Mouse (Mus musculus) kidney, postnatal 0 days (tissue): ENCODE measurements around the gene Crebl2. TPM values are rescaled to one million over a fixed set of nuclear protein-coding genes. Genes with fewer than 3 reads are reported as not detected.

Experiments used
- ATAC-seq: fragments of 200-750 bp; cut with Nextera tagmentation; replicated peaks from 2 replicates; pipeline ENCODE4 v1.8.0; 2017; ENCODE audit warnings: low read depth, moderate number of reproducible peaks, moderate TSS enrichment, moderate library complexity; ENCODE audit not compliant: low FRiP score
- DNase-seq: peaks from one replicate; pipeline ENCODE4 v3.0.0-alpha.2; 2016; ENCODE audit warnings: low spot score
- H3K27ac ChIP-seq: fragments of 300-500 bp; sonication (generic); 2 replicates; pipeline ENCODE4 v1.5.1; 2014; ENCODE audit warnings: mild to moderate bottlenecking
- H3K27me3 ChIP-seq: fragments of 300-500 bp; sonication (generic); 2 replicates; pipeline ENCODE4 v1.6.1; 2014; ENCODE audit warnings: low read length, mixed read lengths; ENCODE audit not compliant: insufficient read depth
- H3K36me3 ChIP-seq: fragments of 300-500 bp; sonication (generic); 2 replicates; pipeline ENCODE4 v1.6.1; 2014; ENCODE audit warnings: low read length, mixed read lengths; ENCODE audit not compliant: insufficient read depth
- H3K4me1 ChIP-seq: fragments of 300-500 bp; sonication (generic); replicated peaks from 2 replicates; pipeline ENCODE4 v1.6.1; 2014; ENCODE audit warnings: antibody characterized with exemption, low read length, mixed read lengths; ENCODE audit not compliant: insufficient read depth
- H3K4me2 ChIP-seq: fragments of 300-500 bp; sonication (generic); 2 replicates; pipeline ENCODE4 v1.6.1; 2014; ENCODE audit warnings: mild to moderate bottlenecking, low read length, moderate library complexity, mixed read lengths
- H3K4me3 ChIP-seq: fragments of 300-500 bp; sonication (generic); replicated peaks from 2 replicates; pipeline ENCODE4 v1.5.1; 2014; ENCODE audit warnings: low read depth, low read length
- H3K9ac ChIP-seq: fragments of 300-500 bp; sonication (generic); 2 replicates; pipeline ENCODE4 v1.6.1; 2014; ENCODE audit warnings: low read depth, low read length
- H3K9me3 ChIP-seq: fragments of 300-500 bp; sonication (generic); replicated peaks from 2 replicates; pipeline ENCODE4 v1.6.1; 2016; ENCODE audit warnings: low read length, inconsistent platforms, mixed read lengths
- CTCF ChIP-seq: IDR thresholded peaks from 2 replicates; pipeline ENCODE4 v1.5.1; 2016; ENCODE audit warnings: antibody characterized with exemption, low read depth, mild to moderate bottlenecking, moderate library complexity
- WGBS: fragments of 180-500 bp; shearing (Covaris S2); extraction: QIAGEN DNeasy Blood & Tissue Kit; methylation state at CpG from one replicate; pipeline ENCODE4 v1.1.7; 2014; 5-methylcytosine and 5-hydroxymethylcytosine counted together
- polyA plus RNA-seq: library from polyadenylated mRNA; unstranded; fragments of >200 nt; fragmentation: Nextera tagmentation; extraction: Ambion mirVana; gene quantifications from 2 replicates; pipeline ENCODE4 v1.2.1, GENCODE M21; 2015

Crebl2 gene
- polyA plus RNA-seq, 1 experiment from 2014 or later, result 5.6 TPM

- Histone ChIP-seq H3K9ac (no peak overlapping the region), H3K27ac (peak overlapping the region; percentile 21; the same call in 1 of the 2 replicates), H3K4me3 (peak overlapping the region; percentile 19), H3K9me3 (no peaks in the 10 kb centered on the region), H3K36me3 (no peaks in the 10 kb centered on the region), H3K27me3 (no peaks in the 10 kb centered on the region), H3K4me2 (peak overlapping the region; percentile 51), H3K4me1 (peaks cover 4% of the 10 kb centered on the region; the same call in 1 of the 2 replicates)
- DNase-seq, result peak; percentile 97
- WGBS, result under 1% methylated on average over 19 of the region's 19 CpGs
- peak; percentile 23; the same call in 1 of the 2 replicates for ATAC-seq
- peak; percentile 96 for TF ChIP-seq CTCF
Measured at GRCm38 (mm10) chr6:134863146-134863545, 33.2 kb downstream of the Crebl2 start.

GRCm38 (mm10) chr6:134866113-134866512 is 36.2 kb downstream of the Crebl2 start:
- DNase-seq (no peak), ATAC-seq (no peak)
- no peaks in the 10 kb centered on the region for H3K9me3 ChIP-seq
- no peaks in the 10 kb centered on the region for H3K4me1 ChIP-seq
- no peak overlapping the region for H3K27ac ChIP-seq
- no peak overlapping the region for H3K9ac ChIP-seq
- H3K4me2 ChIP-seq, result no peak overlapping the region
- TF ChIP-seq CTCF, result no peak
- 87% methylated on average over 7 of the region's 7 CpGs for WGBS
- peaks cover 8% of the 10 kb centered on the region; the same call in 1 of the 2 replicates for H3K36me3 ChIP-seq
- no peaks in the 10 kb centered on the region for H3K27me3 ChIP-seq
- H3K4me3 ChIP-seq, result no peak overlapping the region

- DNase-seq (no peak), ATAC-seq (no peak)
- 90% methylated on average over 3 of the region's 3 CpGs for WGBS
- Histone ChIP-seq H3K27ac (no peak overlapping the region), H3K27me3 (no peaks in the 10 kb centered on the region), H3K9me3 (no peaks in the 10 kb centered on the region), H3K9ac (no peak overlapping the region), H3K4me3 (no peak overlapping the region), H3K4me2 (no peak overlapping the region), H3K36me3 (peaks cover 8% of the 10 kb centered on the region; the same call in 1 of the 2 replicates), H3K4me1 (no peaks in the 10 kb centered on the region)
- no peak for TF ChIP-seq CTCF
Measured at GRCm38 (mm10) chr6:134867325-134867724, 37.4 kb downstream of the Crebl2 start.

- peaks cover 8% of the 10 kb centered on the region; the same call in 1 of the 2 replicates for H3K36me3 ChIP-seq
- H3K27ac ChIP-seq, result no peak overlapping the region
- no peaks in the 10 kb centered on the region for H3K4me1 ChIP-seq
- no peak overlapping the region for H3K4me2 ChIP-seq
- 92% methylated on average over 12 of the region's 12 CpGs for WGBS
- ATAC-seq, result no peak
- H3K9me3 ChIP-seq, result no peaks in the 10 kb centered on the region
- H3K9ac ChIP-seq, result no peak overlapping the region
- H3K27me3 ChIP-seq, result no peaks in the 10 kb centered on the region
- TF ChIP-seq CTCF, result no peak
- no peak for DNase-seq
- no peak overlapping the region for H3K4me3 ChIP-seq
Measured at GRCm38 (mm10) chr6:134870209-134870742, 40.3 kb downstream of the Crebl2 start.

- Histone ChIP-seq H3K27me3 (no peaks in the 10 kb centered on the region), H3K9ac (no peak overlapping the region), H3K27ac (no peak overlapping the region), H3K36me3 (peaks cover 8% of the 10 kb centered on the region; the same call in 1 of the 2 replicates), H3K4me3 (no peak overlapping the region), H3K9me3 (no peaks in the 10 kb centered on the region), H3K4me1 (no peaks in the 10 kb centered on the region), H3K4me2 (no peak overlapping the region)
- WGBS, result 94% methylated on average over 4 of the region's 4 CpGs
- ATAC-seq (no peak), DNase-seq (no peak)
- TF ChIP-seq CTCF, result no peak
Measured at GRCm38 (mm10) chr6:134870887-134871286, 40.9 kb downstream of the Crebl2 start.

- Histone ChIP-seq H3K27me3 (no peaks in the 10 kb centered on the region), H3K27ac (peak overlapping the region; percentile 82), H3K4me3 (no peak overlapping the region), H3K9ac (no peak overlapping the region), H3K9me3 (no peaks in the 10 kb centered on the region), H3K4me1 (no peaks in the 10 kb centered on the region), H3K4me2 (no peak overlapping the region), H3K36me3 (peaks cover 8% of the 10 kb centered on the region; the same call in 1 of the 2 replicates)
- no peak for TF ChIP-seq CTCF
- WGBS, result 53% methylated on average over 2 of the region's 2 CpGs
- ATAC-seq (peak; percentile 69), DNase-seq (peak; percentile 33)
Measured at GRCm38 (mm10) chr6:134872236-134872635, 42.3 kb downstream of the Crebl2 start.
